ENCODE assay signal across 10 mouse cellular contexts in the genomic region with DNA sequence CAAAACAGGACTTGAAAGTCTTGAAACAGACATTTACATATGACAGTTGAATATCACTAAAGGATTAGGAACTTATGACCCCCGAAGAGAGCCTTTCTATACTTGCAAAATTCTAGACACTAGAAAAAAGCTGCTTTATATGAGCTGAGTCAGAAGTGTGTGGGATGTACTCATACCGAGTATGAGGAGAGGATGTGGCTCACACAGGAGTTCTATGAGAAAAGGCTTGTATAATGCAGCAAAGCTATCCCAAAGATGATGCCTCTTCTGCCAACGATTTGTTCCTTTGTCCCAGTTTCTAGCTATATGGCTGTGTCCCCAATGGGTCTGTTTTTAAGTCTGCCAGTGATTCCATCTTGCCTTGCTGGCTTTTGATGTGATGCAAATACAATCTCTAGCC.
"Had no signal": no experiment of that assay in that cellular context is flagged by ENCODE, and none has a peak within 500 bp of the region (broad histone marks: within the 10 kb centered on the region; RNA-seq: fewer than 3 reads in every experiment).

No protein-coding gene starts in this region.

- H3K27ac ChIP-seq: kidney, embryonic 15.5 days; limb, embryonic 13.5 days; liver, embryonic 14.5 days; midbrain, embryonic 13.5 days; neural tube, embryonic 15.5 days; stomach, embryonic 15.5 days had no signal

- H3K9me3 ChIP-seq: kidney, embryonic 15.5 days; limb, embryonic 13.5 days; midbrain, embryonic 13.5 days; neural tube, embryonic 15.5 days; stomach, embryonic 15.5 days had no signal

- DNase-seq: kidney, adult 2 months; kidney, postnatal 14 days; lung, adult 18-20 months; thymus, postnatal 36 days had no signal

- H3K36me3 ChIP-seq: kidney, embryonic 15.5 days; limb, embryonic 13.5 days; midbrain, embryonic 13.5 days; neural tube, embryonic 15.5 days; stomach, embryonic 15.5 days had no signal

- H3K4me1 ChIP-seq: kidney, embryonic 15.5 days; limb, embryonic 13.5 days; midbrain, embryonic 13.5 days; neural tube, embryonic 15.5 days; stomach, embryonic 15.5 days had no signal

- H3K4me3 ChIP-seq: kidney, embryonic 15.5 days; limb, embryonic 13.5 days; midbrain, embryonic 13.5 days; neural tube, embryonic 15.5 days; stomach, embryonic 15.5 days had no signal

- H3K27me3 ChIP-seq: kidney, embryonic 15.5 days; limb, embryonic 13.5 days; midbrain, embryonic 13.5 days; neural tube, embryonic 15.5 days; stomach, embryonic 15.5 days had no signal
